Mouse (Mus musculus) layer of hippocampus, postnatal 36 days (tissue): ENCODE results near the gene Gm7271. TPM values are rescaled to one million over a fixed set of nuclear protein-coding genes. Genes with fewer than 3 reads are reported as not detected.
A peak's percentile ranks its signal among the peaks of the same experiment; 100 is the strongest.

Experiments used
- DNase-seq, 2 experiments: peaks; one replicate each; pipeline ENCODE4 v3.0.0; 2022
- total RNA-seq, 2 experiments: library from RNA; stranded (reverse); gene quantifications; 2 replicates each; pipeline ENCODE4 v1.2.3; 2021

Gm7271 gene
- not detected for total RNA-seq

- no peak for DNase-seq
Measured at GRCm38 (mm10) chr5:76483811-76484210, at the start of gene Gm7271. TSS of gene Gm7271 (plus strand) at chr5:76484040.

- DNase-seq = no peak
Measured at GRCm38 (mm10) chr5:76437100-76437499, 46.7 kb upstream of the Gm7271 start.

- DNase-seq = no peak
Measured at GRCm38 (mm10) chr5:76437696-76438095, 46.1 kb upstream of the Gm7271 start.

- no peak for DNase-seq
Measured at GRCm38 (mm10) chr5:76441431-76441830, 42.4 kb upstream of the Gm7271 start.

- no peak for DNase-seq
Measured at GRCm38 (mm10) chr5:76474931-76475330, 8.9 kb upstream of the Gm7271 start.

GRCm38 (mm10) chr5:76476873-76477272, 7.0 kb upstream of the Gm7271 start:
- no peak for DNase-seq

GRCm38 (mm10) chr5:76477764-76478163, 6.1 kb upstream of the Gm7271 start:
- no peak for DNase-seq

- no peak for DNase-seq
Measured at GRCm38 (mm10) chr5:76495126-76495525, 11.3 kb downstream of the Gm7271 start.

GRCm38 (mm10) chr5:76522446-76522845, 38.6 kb downstream of the Gm7271 start:
- DNase-seq = no peak

- DNase-seq = no peak
Measured at GRCm38 (mm10) chr5:76524623-76525022, 40.8 kb downstream of the Gm7271 start.

GRCm38 (mm10) chr5:76525066-76525465, 41.2 kb downstream of the Gm7271 start:
- DNase-seq = no peak

- DNase-seq = no peak
Measured at GRCm38 (mm10) chr5:76525829-76526228, 42.0 kb downstream of the Gm7271 start.

GRCm38 (mm10) chr5:76529040-76529703, 45.3 kb downstream of the Gm7271 start, which contains the start of gene Exoc1:
TSS of gene Exoc1 (plus strand) at chr5:76529311.
- peak; percentile 92 for DNase-seq

GRCm38 (mm10) chr5:76529704-76530066, 45.8 kb downstream of the Gm7271 start:
- no peak for DNase-seq

GRCm38 (mm10) chr5:76533186-76533585, 49.3 kb downstream of the Gm7271 start:
- peak in 1 of 2 experiments; percentile 15 for DNase-seq

- no peak for DNase-seq
Measured at GRCm38 (mm10) chr5:76536231-76536630, 52.4 kb downstream of the Gm7271 start.

GRCm38 (mm10) chr5:76537578-76537977, 53.7 kb downstream of the Gm7271 start:
- no peak for DNase-seq

- DNase-seq = no peak
Measured at GRCm38 (mm10) chr5:76540181-76540580, 56.3 kb downstream of the Gm7271 start.

- no peak for DNase-seq
Measured at GRCm38 (mm10) chr5:76540842-76541241, 57.0 kb downstream of the Gm7271 start.

GRCm38 (mm10) chr5:76543200-76543599, 59.4 kb downstream of the Gm7271 start:
- DNase-seq = no peak

- DNase-seq = no peak
Measured at GRCm38 (mm10) chr5:76550426-76550825, 66.6 kb downstream of the Gm7271 start.

GRCm38 (mm10) chr5:76565321-76565720, 81.5 kb downstream of the Gm7271 start:
- DNase-seq = peak; percentile 22 to 43
